Mouse (Mus musculus) kidney, postnatal 0 days (tissue): ENCODE measurements around the gene Tmem150c. TPM values are rescaled to one million over a fixed set of nuclear protein-coding genes. Genes with fewer than 3 reads are reported as not detected.

Source experiments
- ATAC-seq: fragments of 200-750 bp; cut with Nextera tagmentation; replicated peaks from 2 replicates; pipeline ENCODE4 v1.8.0; 2017; ENCODE audit warnings: low read depth, moderate number of reproducible peaks, moderate TSS enrichment, moderate library complexity; ENCODE audit not compliant: low FRiP score
- DNase-seq: peaks from one replicate; pipeline ENCODE4 v3.0.0-alpha.2; 2016; ENCODE audit warnings: low spot score
- H3K27ac ChIP-seq: fragments of 300-500 bp; sonication (generic); 2 replicates; pipeline ENCODE4 v1.5.1; 2014; ENCODE audit warnings: mild to moderate bottlenecking
- H3K27me3 ChIP-seq: fragments of 300-500 bp; sonication (generic); 2 replicates; pipeline ENCODE4 v1.6.1; 2014; ENCODE audit warnings: low read length, mixed read lengths; ENCODE audit not compliant: insufficient read depth
- H3K36me3 ChIP-seq: fragments of 300-500 bp; sonication (generic); 2 replicates; pipeline ENCODE4 v1.6.1; 2014; ENCODE audit warnings: low read length, mixed read lengths; ENCODE audit not compliant: insufficient read depth
- H3K4me1 ChIP-seq: fragments of 300-500 bp; sonication (generic); replicated peaks from 2 replicates; pipeline ENCODE4 v1.6.1; 2014; ENCODE audit warnings: antibody characterized with exemption, low read length, mixed read lengths; ENCODE audit not compliant: insufficient read depth
- H3K4me2 ChIP-seq: fragments of 300-500 bp; sonication (generic); 2 replicates; pipeline ENCODE4 v1.6.1; 2014; ENCODE audit warnings: mild to moderate bottlenecking, low read length, moderate library complexity, mixed read lengths
- H3K4me3 ChIP-seq: fragments of 300-500 bp; sonication (generic); replicated peaks from 2 replicates; pipeline ENCODE4 v1.5.1; 2014; ENCODE audit warnings: low read depth, low read length
- H3K9ac ChIP-seq: fragments of 300-500 bp; sonication (generic); 2 replicates; pipeline ENCODE4 v1.6.1; 2014; ENCODE audit warnings: low read depth, low read length
- H3K9me3 ChIP-seq: fragments of 300-500 bp; sonication (generic); replicated peaks from 2 replicates; pipeline ENCODE4 v1.6.1; 2016; ENCODE audit warnings: low read length, inconsistent platforms, mixed read lengths
- CTCF ChIP-seq: IDR thresholded peaks from 2 replicates; pipeline ENCODE4 v1.5.1; 2016; ENCODE audit warnings: antibody characterized with exemption, low read depth, mild to moderate bottlenecking, moderate library complexity
- WGBS: fragments of 180-500 bp; shearing (Covaris S2); extraction: QIAGEN DNeasy Blood & Tissue Kit; methylation state at CpG from one replicate; pipeline ENCODE4 v1.1.7; 2014; 5-methylcytosine and 5-hydroxymethylcytosine counted together
- polyA plus RNA-seq: library from polyadenylated mRNA; unstranded; fragments of >200 nt; fragmentation: Nextera tagmentation; extraction: Ambion mirVana; gene quantifications from 2 replicates; pipeline ENCODE4 v1.2.1, GENCODE M21; 2015

Tmem150c gene
- polyA plus RNA-seq, 1 experiment from 2014 or later = 26.3 TPM

DNA sequence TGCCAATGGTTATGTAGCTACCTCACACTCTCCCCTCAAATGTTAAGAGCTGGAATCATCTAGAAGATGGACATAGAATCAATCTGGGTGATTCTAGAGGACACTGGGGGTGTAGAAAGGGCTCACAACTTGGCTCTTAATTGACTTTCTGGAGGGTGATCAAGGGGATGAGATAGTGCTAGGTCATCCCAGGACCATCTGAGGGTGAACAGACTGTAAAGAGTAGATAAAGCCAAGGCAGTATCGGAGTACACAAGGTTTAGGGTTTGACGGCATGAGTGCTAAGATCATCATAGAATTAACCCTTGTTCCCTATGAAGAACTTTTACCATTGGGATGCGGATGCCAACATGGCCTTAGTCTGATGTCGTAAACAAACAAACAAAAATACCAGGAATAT is 61.6 kb downstream of the Tmem150c start:
- Histone ChIP-seq H3K4me3 (no peak overlapping the region), H3K27me3 (no peaks in the 10 kb centered on the region), H3K4me1 (no peaks in the 10 kb centered on the region; the same call in 1 of the 2 replicates), H3K27ac (no peak overlapping the region), H3K36me3 (no peaks in the 10 kb centered on the region), H3K4me2 (no peak overlapping the region), H3K9ac (no peak overlapping the region), H3K9me3 (no peaks in the 10 kb centered on the region)
- DNase-seq = no peak
- TF ChIP-seq CTCF = no peak
- no peak for ATAC-seq
- WGBS = 94% methylated on average over 4 of the region's 4 CpGs

DNA sequence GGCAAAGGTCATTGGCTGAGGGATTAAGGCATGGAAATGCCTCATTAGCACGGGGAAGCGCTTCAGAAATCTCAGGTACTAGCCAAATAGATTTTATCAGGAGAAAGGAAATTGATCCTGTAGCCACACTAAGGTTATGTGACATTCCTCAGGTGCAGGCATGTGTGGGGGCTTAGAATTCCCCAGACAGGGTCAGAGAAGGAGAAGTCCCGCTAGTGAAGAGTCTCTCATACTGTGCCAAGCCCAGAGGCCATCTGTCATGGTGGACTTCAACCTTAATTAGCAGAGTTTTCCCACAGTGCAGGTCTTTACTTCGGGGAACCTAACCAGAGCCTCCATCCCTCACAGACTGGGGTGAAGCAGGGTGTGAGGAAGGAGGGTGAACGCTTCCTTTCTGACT is 62.7 kb downstream of the Tmem150c start:
- H3K9ac ChIP-seq = no peak overlapping the region
- ATAC-seq (peak; percentile 52), DNase-seq (no peak)
- no peak overlapping the region for H3K4me2 ChIP-seq
- no peaks in the 10 kb centered on the region for H3K36me3 ChIP-seq
- no peak for TF ChIP-seq CTCF
- no peaks in the 10 kb centered on the region for H3K27me3 ChIP-seq
- no peaks in the 10 kb centered on the region for H3K9me3 ChIP-seq
- H3K4me1 ChIP-seq = peaks cover 4% of the 10 kb centered on the region; the same call in 1 of the 2 replicates
- no peak overlapping the region for H3K27ac ChIP-seq
- WGBS = 42% methylated on average over 5 of the region's 5 CpGs
- H3K4me3 ChIP-seq = no peak overlapping the region

DNA sequence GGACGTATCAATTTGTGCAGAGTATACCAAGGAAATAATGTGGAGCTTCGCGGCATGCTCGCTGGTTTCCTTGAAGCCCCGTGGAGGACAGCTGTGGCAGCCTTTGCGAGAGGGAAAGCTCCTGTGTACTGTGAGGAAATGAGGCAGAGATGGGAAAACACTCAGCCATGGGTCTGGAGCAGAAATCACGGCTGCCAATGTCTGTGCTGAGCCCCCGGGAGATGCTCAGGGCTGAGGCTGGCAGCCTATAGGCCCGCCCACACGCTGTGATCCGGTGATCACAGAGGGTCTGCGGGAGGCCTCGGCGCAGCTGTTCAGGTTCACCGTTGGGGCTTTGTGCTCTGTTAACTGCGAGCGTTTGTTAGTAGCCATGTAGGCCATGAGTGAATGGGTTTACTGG is 68.0 kb downstream of the Tmem150c start:
- whole genome bisulfite sequencing = 8% methylated on average over 17 of the region's 17 CpGs
- Histone ChIP-seq H3K9ac (no peak overlapping the region), H3K4me1 (peaks cover 14% of the 10 kb centered on the region; the same call in 1 of the 2 replicates), H3K27me3 (no peaks in the 10 kb centered on the region), H3K4me2 (peak overlapping the region; percentile 19), H3K9me3 (no peaks in the 10 kb centered on the region), H3K36me3 (no peaks in the 10 kb centered on the region), H3K4me3 (no peak overlapping the region), H3K27ac (no peak overlapping the region)
- ATAC-seq = no peak; the same call in 1 of the 2 replicates
- DNase-seq = peak; percentile 58
- TF ChIP-seq CTCF = no peak

DNA sequence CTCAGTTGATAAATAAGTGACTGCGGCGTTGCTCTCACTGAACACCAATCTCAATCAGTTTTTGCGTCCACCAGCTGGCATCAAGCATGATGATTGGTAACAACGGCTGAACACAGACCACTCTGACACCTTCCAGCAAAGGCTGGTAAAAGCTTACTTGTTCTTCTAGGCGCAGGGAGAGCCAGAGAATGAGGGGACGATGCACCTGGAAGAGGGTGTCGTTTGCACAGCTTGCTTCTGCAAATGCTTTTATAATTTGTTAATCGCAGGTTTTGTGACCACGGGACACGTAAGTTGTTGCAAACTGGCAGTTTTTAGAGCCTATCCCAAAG is 68.4 kb downstream of the Tmem150c start:
- DNase-seq = no peak
- Histone ChIP-seq H3K27ac (no peak overlapping the region), H3K9ac (no peak overlapping the region), H3K4me2 (peak overlapping the region; percentile 19), H3K27me3 (no peaks in the 10 kb centered on the region), H3K4me3 (no peak overlapping the region), H3K4me1 (peaks cover 14% of the 10 kb centered on the region; the same call in 1 of the 2 replicates), H3K36me3 (no peaks in the 10 kb centered on the region), H3K9me3 (no peaks in the 10 kb centered on the region)
- TF ChIP-seq CTCF = no peak
- no peak for ATAC-seq
- WGBS = 36% methylated on average over 10 of the region's 10 CpGs

DNA sequence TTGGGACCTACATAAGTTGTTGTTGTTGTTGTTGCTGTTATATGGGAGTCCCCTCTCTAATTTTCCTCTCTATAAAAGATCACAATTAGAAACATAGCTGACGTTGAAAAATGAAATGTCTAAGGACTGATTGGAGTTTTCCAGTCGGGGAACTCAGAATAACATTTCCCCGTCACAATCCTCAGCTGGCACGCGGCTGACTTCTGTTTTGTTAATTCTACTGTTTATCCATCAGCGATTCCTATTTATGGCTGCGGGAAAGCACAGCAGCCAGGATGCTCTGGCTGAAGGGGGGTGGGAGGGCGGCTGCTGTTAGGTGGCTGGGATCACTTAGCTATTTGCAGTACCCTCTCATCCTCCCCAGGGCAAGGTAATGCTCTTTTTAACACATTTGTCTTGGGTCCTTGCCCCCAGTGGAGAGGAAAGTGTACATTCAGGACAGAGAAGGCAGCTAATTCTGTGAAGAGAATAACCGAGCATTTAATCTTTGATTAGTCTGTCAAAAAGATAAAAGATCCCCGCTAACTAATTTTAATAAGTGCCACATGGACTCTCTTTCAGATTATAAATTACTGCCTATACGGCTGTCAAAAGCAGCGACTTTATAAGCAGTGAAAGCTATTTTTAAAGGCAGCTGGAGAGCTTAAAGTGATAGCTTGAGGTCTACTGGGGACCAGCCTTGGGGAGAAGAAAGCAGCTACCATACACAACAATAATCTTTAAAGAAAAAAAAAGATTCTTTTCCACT is 68.9 kb downstream of the Tmem150c start:
- Histone ChIP-seq H3K36me3 (no peaks in the 10 kb centered on the region), H3K27ac (no peak overlapping the region), H3K9ac (no peak overlapping the region), H3K9me3 (no peaks in the 10 kb centered on the region), H3K4me1 (peaks cover 14% of the 10 kb centered on the region; the same call in 1 of the 2 replicates), H3K4me3 (no peak overlapping the region), H3K27me3 (no peaks in the 10 kb centered on the region), H3K4me2 (no peak overlapping the region)
- no peak for DNase-seq
- no peak for TF ChIP-seq CTCF
- no peak for ATAC-seq
- WGBS = 32% methylated on average over 12 of the region's 12 CpGs

DNA sequence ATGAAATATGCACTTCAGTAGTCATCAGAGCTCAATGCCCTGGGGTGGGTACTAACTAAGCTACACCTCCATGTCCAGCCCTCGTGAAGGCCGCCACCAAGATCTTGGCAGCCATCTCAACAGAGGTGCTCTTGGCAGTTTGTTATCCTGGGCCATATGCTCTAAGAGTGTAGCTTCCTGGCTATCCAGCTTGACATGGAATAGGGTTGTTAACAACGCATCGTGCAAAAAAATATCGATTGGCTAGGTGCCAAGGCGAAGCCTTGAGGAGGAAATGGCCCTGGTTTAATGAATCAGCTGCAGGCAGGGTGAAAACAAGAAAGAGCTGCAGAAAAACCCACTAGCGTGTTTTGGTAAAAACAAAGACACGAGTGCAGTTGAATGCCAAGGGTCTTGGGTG is 74.5 kb downstream of the Tmem150c start:
- DNase-seq (no peak), ATAC-seq (no peak)
- H3K9me3 ChIP-seq = no peaks in the 10 kb centered on the region
- WGBS = 51% methylated on average over 8 of the region's 8 CpGs
- no peak overlapping the region for H3K27ac ChIP-seq
- no peaks in the 10 kb centered on the region for H3K4me1 ChIP-seq
- H3K4me3 ChIP-seq = no peak overlapping the region
- H3K9ac ChIP-seq = no peak overlapping the region
- H3K36me3 ChIP-seq = no peaks in the 10 kb centered on the region
- no peaks in the 10 kb centered on the region for H3K27me3 ChIP-seq
- H3K4me2 ChIP-seq = no peak overlapping the region
- no peak for TF ChIP-seq CTCF
